Mouse (Mus musculus) erythroblast, embryonic 14.5 days (primary cell): ENCODE measurements around the gene Rbms3.

Source experiments
- GATA1 ChIP-seq: IDR thresholded peaks from 2 replicates; pipeline ENCODE4 v1.6.1; 2012; ENCODE audit warnings: low read length, inconsistent platforms, mixed read lengths
- TAL1 ChIP-seq: IDR thresholded peaks from 3 replicates; pipeline ENCODE4 v1.6.1; 2012; ENCODE audit warnings: low read length, inconsistent platforms, mixed read lengths

DNA sequence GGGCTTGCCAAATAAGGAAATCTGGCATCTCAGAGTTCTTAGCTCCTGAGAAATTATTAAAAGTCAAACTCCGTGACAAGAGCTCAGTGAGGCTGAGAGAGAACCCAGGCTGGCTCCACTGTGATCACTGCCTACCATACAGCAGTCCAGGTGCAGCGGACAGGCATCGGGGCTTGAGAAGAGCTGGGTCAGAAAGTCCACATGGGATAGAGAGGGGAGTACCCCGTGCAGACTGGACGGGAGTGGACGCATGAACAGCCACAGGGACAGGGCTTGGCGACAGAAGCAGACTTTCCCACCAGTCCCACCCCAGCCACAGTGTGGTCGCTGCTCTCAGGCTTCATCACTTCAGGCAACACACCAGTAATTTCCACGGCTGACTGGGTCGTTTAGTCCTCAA, 176.9 kb downstream of the Rbms3 start:
- no peak for TF ChIP-seq TAL1
- no peak for TF ChIP-seq GATA1
